Mouse (Mus musculus): ENCODE data around the gene Zfp408. TPM values are rescaled to one million over a fixed set of nuclear protein-coding genes. Genes with fewer than 3 reads are reported as not detected.

Zfp408 gene
- polyA plus RNA-seq, 1 experiment from 2014 or later: 10.2 TPM

- Histone ChIP-seq H3K9me3 (ENCODE audit: control insufficient read depth, low read length) (no peaks in the 10 kb centered on the region), H3K27ac (ENCODE audit: low read depth, low read length) (no peak overlapping the region), H3K27me3 (ENCODE audit: control insufficient read depth, insufficient read depth, low read length) (no peaks in the 10 kb centered on the region), H3K36me3 (ENCODE audit: control insufficient read depth, insufficient read depth, low read length) (peaks cover 19% of the 10 kb centered on the region), H3K9ac (ENCODE audit: low read depth, low read length) (no peak overlapping the region), H3K4me3 (ENCODE audit: low read depth, low read length) (no peak overlapping the region), H3K4me1 (replicated peaks; ENCODE audit: control insufficient read depth, insufficient read depth, low read length) (0 out of 2 replicates have a peak, but pooled peaks cover 2% of the 10 kb centered on the region), H3K4me2 (replicated peaks; ENCODE audit: low read depth, low read length) (no peak overlapping the region)
- ATAC-seq (ENCODE audit: low FRiP score): no peak
- WGBS: 14% methylated on average over 1 of the region's 1 CpGs
- DNase-seq (ENCODE audit: low spot score): peak; percentile 81
Measured at GRCm38 (mm10) chr2:91646733-91647132, 2.9 kb downstream of the Zfp408 start.

DNA sequence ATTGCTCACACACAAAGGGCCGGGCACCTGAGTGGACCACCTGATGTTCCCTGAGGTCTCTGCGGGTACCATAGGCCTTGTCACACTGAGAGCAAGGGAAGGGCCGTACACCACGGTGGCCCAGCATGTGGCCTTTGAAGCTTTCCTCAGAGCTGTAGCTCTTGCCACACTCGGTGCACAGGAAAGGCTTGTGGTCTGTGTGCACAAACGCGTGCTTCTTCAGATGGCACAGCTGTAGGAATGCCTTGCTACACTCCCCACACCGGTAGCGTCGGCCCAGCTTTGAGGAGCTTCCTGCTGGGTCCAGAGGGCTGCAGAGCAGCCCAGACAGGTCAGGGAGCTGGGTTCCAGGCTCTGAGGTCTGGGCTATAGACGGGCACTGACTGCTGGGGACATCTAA, 3.8 kb downstream of the Zfp408 start:
- Histone ChIP-seq H3K4me2 (replicated peaks; ENCODE audit: low read depth, low read length) (no peak overlapping the region), H3K4me3 (ENCODE audit: low read depth, low read length) (no peak overlapping the region), H3K4me1 (replicated peaks; ENCODE audit: control insufficient read depth, insufficient read depth, low read length) (no peaks in the 10 kb centered on the region), H3K27ac (ENCODE audit: low read depth, low read length) (no peak overlapping the region), H3K36me3 (ENCODE audit: control insufficient read depth, insufficient read depth, low read length) (peaks cover 19% of the 10 kb centered on the region), H3K9me3 (ENCODE audit: control insufficient read depth, low read length) (no peaks in the 10 kb centered on the region), H3K9ac (ENCODE audit: low read depth, low read length) (no peak overlapping the region), H3K27me3 (ENCODE audit: control insufficient read depth, insufficient read depth, low read length) (no peaks in the 10 kb centered on the region)
- 93% methylated on average over 11 of the region's 11 CpGs for WGBS
- DNase-seq (ENCODE audit: low spot score): no peak
- no peak for ATAC-seq (ENCODE audit: low FRiP score)

- Histone ChIP-seq H3K4me2 (replicated peaks; ENCODE audit: low read depth, low read length) (no peak overlapping the region), H3K27me3 (ENCODE audit: control insufficient read depth, insufficient read depth, low read length) (no peaks in the 10 kb centered on the region), H3K9ac (ENCODE audit: low read depth, low read length) (no peak overlapping the region), H3K4me1 (replicated peaks; ENCODE audit: control insufficient read depth, insufficient read depth, low read length) (no peaks in the 10 kb centered on the region), H3K4me3 (ENCODE audit: low read depth, low read length) (no peak overlapping the region), H3K9me3 (ENCODE audit: control insufficient read depth, low read length) (no peaks in the 10 kb centered on the region), H3K36me3 (ENCODE audit: control insufficient read depth, insufficient read depth, low read length) (peaks cover 19% of the 10 kb centered on the region), H3K27ac (ENCODE audit: low read depth, low read length) (no peak overlapping the region)
- WGBS: 97% methylated on average over 15 of the region's 15 CpGs
- ATAC-seq (ENCODE audit: low FRiP score) (no peak), DNase-seq (ENCODE audit: low spot score) (no peak)
Measured at GRCm38 (mm10) chr2:91645354-91645753, 4.2 kb downstream of the Zfp408 start.

GRCm38 (mm10) chr2:91644021-91644420, 5.6 kb downstream of the Zfp408 start:
- no peaks in the 10 kb centered on the region for H3K27me3 ChIP-seq (ENCODE audit: control insufficient read depth, insufficient read depth, low read length)
- H3K4me1 ChIP-seq (replicated peaks; ENCODE audit: control insufficient read depth, insufficient read depth, low read length): no peaks in the 10 kb centered on the region
- no peak overlapping the region for H3K4me2 ChIP-seq (replicated peaks; ENCODE audit: low read depth, low read length)
- H3K9ac ChIP-seq (ENCODE audit: low read depth, low read length): no peak overlapping the region
- DNase-seq (ENCODE audit: low spot score) (no peak), ATAC-seq (ENCODE audit: low FRiP score) (no peak)
- H3K36me3 ChIP-seq (ENCODE audit: control insufficient read depth, insufficient read depth, low read length): peaks cover 19% of the 10 kb centered on the region
- H3K4me3 ChIP-seq (ENCODE audit: low read depth, low read length): no peak overlapping the region
- no peak overlapping the region for H3K27ac ChIP-seq (ENCODE audit: low read depth, low read length)
- no peaks in the 10 kb centered on the region for H3K9me3 ChIP-seq (ENCODE audit: control insufficient read depth, low read length)
- WGBS: 95% methylated on average over 11 of the region's 11 CpGs

DNA sequence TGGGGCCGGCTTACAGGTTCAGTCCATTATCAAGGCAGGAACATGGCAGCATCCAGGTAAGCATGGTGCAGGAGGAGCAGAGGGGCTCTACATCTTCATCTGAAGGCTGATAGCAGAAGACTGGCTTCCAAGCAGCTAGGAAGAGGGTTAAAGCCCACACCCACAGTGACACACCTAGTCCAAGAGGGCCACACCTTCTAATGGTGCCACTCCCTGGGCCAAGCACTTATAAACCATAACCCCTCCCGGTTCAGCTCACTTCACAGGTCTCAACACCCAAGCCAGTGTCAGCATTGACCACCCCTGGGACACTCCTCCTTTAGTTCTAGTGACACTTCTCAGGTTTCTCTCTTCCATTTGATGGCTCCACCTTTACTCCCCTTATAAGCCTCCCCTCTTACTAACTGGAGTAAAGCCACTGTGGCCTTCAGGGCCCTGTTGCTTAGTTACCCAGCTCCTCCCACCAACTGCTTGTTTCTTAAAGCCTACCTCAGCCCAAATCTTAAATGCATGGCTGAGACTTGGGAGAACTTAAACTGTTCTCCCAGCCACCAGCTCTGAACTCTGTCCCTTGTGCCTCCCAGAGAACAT, 6.7 kb downstream of the Zfp408 start:
- no peaks in the 10 kb centered on the region for H3K4me1 ChIP-seq (replicated peaks; ENCODE audit: control insufficient read depth, insufficient read depth, low read length)
- H3K36me3 ChIP-seq (ENCODE audit: control insufficient read depth, insufficient read depth, low read length): peaks cover 19% of the 10 kb centered on the region
- no peaks in the 10 kb centered on the region for H3K27me3 ChIP-seq (ENCODE audit: control insufficient read depth, insufficient read depth, low read length)
- H3K9me3 ChIP-seq (ENCODE audit: control insufficient read depth, low read length): no peaks in the 10 kb centered on the region
- H3K4me3 ChIP-seq (ENCODE audit: low read depth, low read length): no peak overlapping the region
- no peak overlapping the region for H3K9ac ChIP-seq (ENCODE audit: low read depth, low read length)
- 94% methylated on average over 2 of the region's 2 CpGs for WGBS
- DNase-seq (ENCODE audit: low spot score) (no peak), ATAC-seq (ENCODE audit: low FRiP score) (no peak)
- no peak overlapping the region for H3K4me2 ChIP-seq (replicated peaks; ENCODE audit: low read depth, low read length)
- H3K27ac ChIP-seq (ENCODE audit: low read depth, low read length): no peak overlapping the region

- 82% methylated on average over 6 of the region's 6 CpGs for WGBS
- DNase-seq (ENCODE audit: low spot score) (no peak), ATAC-seq (ENCODE audit: low FRiP score) (no peak)
- Histone ChIP-seq H3K4me3 (ENCODE audit: low read depth, low read length) (no peak overlapping the region), H3K9me3 (ENCODE audit: control insufficient read depth, low read length) (no peaks in the 10 kb centered on the region), H3K9ac (ENCODE audit: low read depth, low read length) (no peak overlapping the region), H3K27ac (ENCODE audit: low read depth, low read length) (no peak overlapping the region), H3K4me2 (replicated peaks; ENCODE audit: low read depth, low read length) (no peak overlapping the region), H3K4me1 (replicated peaks; ENCODE audit: control insufficient read depth, insufficient read depth, low read length) (no peaks in the 10 kb centered on the region), H3K27me3 (ENCODE audit: control insufficient read depth, insufficient read depth, low read length) (no peaks in the 10 kb centered on the region), H3K36me3 (ENCODE audit: control insufficient read depth, insufficient read depth, low read length) (0 out of 2 replicates have a peak, but pooled peaks cover 3% of the 10 kb centered on the region)
Measured at GRCm38 (mm10) chr2:91638931-91639330, 10.7 kb downstream of the Zfp408 start.

GRCm38 (mm10) chr2:91636727-91637338, 12.8 kb downstream of the Zfp408 start:
- Histone ChIP-seq H3K27ac (ENCODE audit: low read depth, low read length) (no peak overlapping the region), H3K27me3 (ENCODE audit: control insufficient read depth, insufficient read depth, low read length) (no peaks in the 10 kb centered on the region), H3K4me1 (replicated peaks; ENCODE audit: control insufficient read depth, insufficient read depth, low read length) (no peaks in the 10 kb centered on the region), H3K9me3 (ENCODE audit: control insufficient read depth, low read length) (no peaks in the 10 kb centered on the region), H3K36me3 (ENCODE audit: control insufficient read depth, insufficient read depth, low read length) (no peaks in the 10 kb centered on the region), H3K4me3 (ENCODE audit: low read depth, low read length) (no peak overlapping the region), H3K4me2 (replicated peaks; ENCODE audit: low read depth, low read length) (no peak overlapping the region), H3K9ac (ENCODE audit: low read depth, low read length) (no peak overlapping the region)
- ATAC-seq (ENCODE audit: low FRiP score) (no peak), DNase-seq (ENCODE audit: low spot score) (no peak)
- WGBS: 79% methylated on average over 5 of the region's 5 CpGs

GRCm38 (mm10) chr2:91636229-91636628, 13.4 kb downstream of the Zfp408 start, which contains the start of gene F2:
F2 (minus strand) TSS chr2:91636414.
- no peak within 1 kb of the TSS for H3K4me3 ChIP-seq (ENCODE audit: low read depth, low read length)
- ATAC-seq (ENCODE audit: low FRiP score) (no peak), DNase-seq (ENCODE audit: low spot score) (no peak)
- H3K4me2 ChIP-seq (replicated peaks; ENCODE audit: low read depth, low read length): no peak within 1 kb of the TSS
- H3K9me3 ChIP-seq (ENCODE audit: control insufficient read depth, low read length): no peaks in the 10 kb centered on the region
- H3K4me1 ChIP-seq (replicated peaks; ENCODE audit: control insufficient read depth, insufficient read depth, low read length): no peaks in the 10 kb centered on the region
- no peaks in the 10 kb centered on the region for H3K36me3 ChIP-seq (ENCODE audit: control insufficient read depth, insufficient read depth, low read length)
- H3K9ac ChIP-seq (ENCODE audit: low read depth, low read length): no peak within 1 kb of the TSS
- H3K27me3 ChIP-seq (ENCODE audit: control insufficient read depth, insufficient read depth, low read length): no peaks in the 10 kb centered on the region
- 84% methylated on average over 8 of the region's 8 CpGs for WGBS
- H3K27ac ChIP-seq (ENCODE audit: low read depth, low read length): no peak within 1 kb of the TSS

DNA sequence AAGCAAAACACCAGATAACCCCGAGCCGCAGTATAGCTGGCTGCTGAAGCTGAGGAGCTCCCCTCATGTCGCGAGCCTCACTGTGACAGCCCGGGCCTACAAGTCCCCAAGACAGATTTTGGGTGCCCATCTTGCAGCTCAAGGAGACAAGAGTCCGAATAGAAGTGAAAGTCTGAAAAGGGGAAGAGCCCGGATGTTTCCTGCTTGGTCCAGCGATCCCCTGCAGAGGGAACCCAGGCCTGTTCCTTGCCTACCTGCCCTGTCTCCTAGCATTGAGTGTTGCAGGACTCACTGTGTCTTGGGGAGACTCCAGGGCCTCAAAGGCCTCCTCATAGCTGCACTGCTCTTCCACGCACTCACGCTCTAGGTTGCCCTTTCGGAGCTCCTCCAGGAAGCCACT, 14.1 kb downstream of the Zfp408 start:
- Histone ChIP-seq H3K4me1 (replicated peaks; ENCODE audit: control insufficient read depth, insufficient read depth, low read length) (no peaks in the 10 kb centered on the region), H3K4me3 (ENCODE audit: low read depth, low read length) (no peak overlapping the region), H3K4me2 (replicated peaks; ENCODE audit: low read depth, low read length) (no peak overlapping the region), H3K9ac (ENCODE audit: low read depth, low read length) (no peak overlapping the region), H3K27ac (ENCODE audit: low read depth, low read length) (no peak overlapping the region), H3K27me3 (ENCODE audit: control insufficient read depth, insufficient read depth, low read length) (no peaks in the 10 kb centered on the region), H3K36me3 (ENCODE audit: control insufficient read depth, insufficient read depth, low read length) (no peaks in the 10 kb centered on the region), H3K9me3 (ENCODE audit: control insufficient read depth, low read length) (no peaks in the 10 kb centered on the region)
- DNase-seq (ENCODE audit: low spot score) (no peak), ATAC-seq (ENCODE audit: low FRiP score) (no peak)
- 95% methylated on average over 11 of the region's 11 CpGs for WGBS

Data from hindbrain, embryonic 11.5 days (tissue).